Comparison of ENCODE assay signal across 14 mouse cellular contexts in the genomic region with DNA sequence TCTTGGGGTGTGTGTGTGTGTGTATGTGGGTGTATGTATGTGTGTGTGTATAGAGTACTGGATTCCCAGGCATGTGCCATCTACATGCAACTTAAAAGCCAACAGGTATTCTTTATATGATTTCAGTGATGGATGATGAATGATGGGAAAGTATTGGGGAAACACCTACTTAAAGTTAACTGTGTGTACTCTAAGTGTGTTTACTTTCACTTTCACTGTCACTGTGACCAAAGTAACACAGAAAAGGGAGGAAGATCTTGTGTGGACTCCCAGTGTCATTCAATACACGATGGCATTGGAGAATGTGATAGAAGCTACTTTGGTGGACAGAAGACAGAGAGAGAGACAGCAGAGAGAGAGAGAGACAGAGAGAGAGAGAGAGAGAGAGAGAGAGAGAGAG.
"Had no signal": no experiment of that assay in that cellular context is flagged by ENCODE, and none has a peak within 500 bp of the region (broad histone marks: within the 10 kb centered on the region; RNA-seq: fewer than 3 reads in every experiment).

No protein-coding gene starts in this region.

- H3K4me3 ChIP-seq: limb, embryonic 10.5 days; limb, embryonic 13.5 days; liver, embryonic 13.5 days had no signal

- H3K36me3 ChIP-seq: limb, embryonic 10.5 days; limb, embryonic 13.5 days; liver, embryonic 13.5 days had no signal

- H3K27me3 ChIP-seq: limb, embryonic 13.5 days; liver, embryonic 13.5 days had no signal

- H3K4me2 ChIP-seq: limb, embryonic 13.5 days; liver, embryonic 13.5 days; midbrain, embryonic 11.5 days had no signal

- DNase-seq: kidney, adult 8-10 months; kidney, postnatal 14 days; kidney, postnatal 4 days; liver, embryonic 13.5 days; lung, adult 2 months; lung, postnatal 14 days; lung, postnatal 4 days; midbrain, embryonic 14.5 days; thymus, adult 18-20 months; thymus, postnatal 14 days; thymus, postnatal 4 days had no signal
